Mouse (Mus musculus) limb, embryonic 11.5 days (tissue): ENCODE data around the gene Gm8897. TPM values are rescaled to one million over a fixed set of nuclear protein-coding genes. Genes with fewer than 3 reads are reported as not detected.
"Not testable (repeated sequence)": the region's sequence is repeated elsewhere in the genome, so short reads cannot be mapped to it uniquely, and the experiment has no call there.

Experiments used
- ATAC-seq: fragments of 200-750 bp; cut with Nextera tagmentation; 2 replicates; pipeline ENCODE4 v1.8.0; 2017; ENCODE audit warnings: low read depth; ENCODE audit not compliant: insufficient number of reproducible peaks, low FRiP score, low TSS enrichment
- DNase-seq: peaks from one replicate; pipeline ENCODE4 v3.0.0-alpha.2; 2015; ENCODE audit warnings: low spot score
- H3K27ac ChIP-seq: fragments of 300-500 bp; sonication (generic); replicated peaks from 2 replicates; pipeline ENCODE4 v1.5.1; 2014; ENCODE audit warnings: low read depth, mild to moderate bottlenecking, low read length
- H3K27me3 ChIP-seq: fragments of 300-500 bp; sonication (generic); 2 replicates; pipeline ENCODE4 v1.6.1; 2014; ENCODE audit warnings: mild to moderate bottlenecking, low read length, mixed read lengths; ENCODE audit not compliant: control insufficient read depth, insufficient read depth
- H3K36me3 ChIP-seq: fragments of 300-500 bp; sonication (generic); 2 replicates; pipeline ENCODE4 v1.6.1; 2014; ENCODE audit warnings: mild to moderate bottlenecking, low read length, moderate library complexity, mixed read lengths; ENCODE audit not compliant: control insufficient read depth, insufficient read depth
- H3K4me1 ChIP-seq: fragments of 300-500 bp; sonication (generic); 2 replicates; pipeline ENCODE4 v1.6.1; 2014; ENCODE audit warnings: low read length, mixed read lengths; ENCODE audit not compliant: control insufficient read depth, insufficient read depth
- H3K4me2 ChIP-seq: fragments of 300-500 bp; sonication (generic); 2 replicates; pipeline ENCODE4 v1.6.1; 2014; ENCODE audit warnings: low read depth, mild to moderate bottlenecking, moderate library complexity; ENCODE audit not compliant: severe bottlenecking
- H3K4me3 ChIP-seq: fragments of 300-500 bp; sonication (generic); 2 replicates; pipeline ENCODE4 v1.5.1; 2014; ENCODE audit warnings: low read depth, low read length
- H3K9ac ChIP-seq: fragments of 300-500 bp; sonication (generic); 2 replicates; pipeline ENCODE4 v1.6.1; 2014; ENCODE audit warnings: mild to moderate bottlenecking, low read length
- H3K9me3 ChIP-seq: fragments of 300-500 bp; sonication (generic); 2 replicates; pipeline ENCODE4 v1.6.1; 2016; ENCODE audit warnings: low read length; ENCODE audit not compliant: control insufficient read depth
- WGBS: fragments of 180-500 bp; shearing (Covaris S2); extraction: QIAGEN DNeasy Blood & Tissue Kit; methylation state at CpG from one replicate; pipeline ENCODE4 v1.1.7; 2014; 5-methylcytosine and 5-hydroxymethylcytosine counted together
- polyA plus RNA-seq: library from polyadenylated mRNA; unstranded; fragments of >200 nt; fragmentation: Nextera tagmentation; extraction: Ambion mirVana; gene quantifications from 2 replicates; pipeline ENCODE4 v1.2.1, GENCODE M21; 2014

Gene Gm8897
- polyA plus RNA-seq, result not detected in 2 replicates

DNA sequence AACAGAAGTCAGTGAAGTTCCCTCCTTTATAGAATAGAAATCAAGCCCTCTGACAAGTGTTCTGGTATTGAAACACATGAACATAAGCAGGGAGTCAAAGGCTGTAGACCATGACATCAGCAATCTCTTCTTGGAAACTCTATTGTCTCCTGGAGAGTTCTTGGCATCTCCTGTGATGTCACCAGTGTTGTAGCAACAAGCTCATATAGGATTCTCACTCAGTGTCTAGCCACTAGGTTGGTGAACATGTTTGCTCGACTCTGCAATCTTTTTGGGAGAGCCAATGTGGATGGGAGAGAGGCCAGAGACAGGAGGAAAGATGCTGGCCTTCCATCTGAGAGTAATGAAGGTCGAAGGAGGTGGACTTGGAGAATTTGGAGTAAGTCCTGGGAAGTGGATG is at the start of gene Gm8897:
Gm8897 (plus strand) TSS at position 301 of the 400 bp plus-strand sequence.
- not testable (repeated sequence) for ATAC-seq, H3K36me3 ChIP-seq, H3K4me3 ChIP-seq, H3K27ac ChIP-seq, H3K9me3 ChIP-seq, H3K4me2 ChIP-seq, H3K27me3 ChIP-seq, H3K9ac ChIP-seq, DNase-seq, H3K4me1 ChIP-seq
- 78% methylated on average over 1 of the region's 2 CpGs for WGBS

DNA sequence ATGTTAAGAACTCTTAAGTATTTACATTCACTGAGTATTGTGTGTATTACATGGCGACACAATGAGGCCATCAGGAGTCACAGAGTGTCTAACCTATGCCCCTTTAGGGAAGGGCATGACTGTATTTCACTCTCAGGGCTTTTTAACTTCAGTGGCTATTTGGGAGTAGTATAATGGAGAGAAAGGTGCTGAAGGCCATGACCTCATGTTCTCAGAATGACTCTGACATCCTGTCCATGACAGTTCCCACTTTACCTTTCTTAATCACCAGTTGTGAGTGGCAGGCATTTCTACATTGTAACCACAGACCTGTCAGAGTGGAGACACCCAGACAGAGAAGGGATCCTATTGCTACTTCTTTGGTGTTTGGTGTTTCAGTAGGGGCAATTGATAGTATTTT is 473 bp downstream of the Gm8897 start:
- ATAC-seq, H3K27ac ChIP-seq: not testable (repeated sequence)
- WGBS, result 67% methylated on average over 1 of the region's 1 CpGs

More for the DNA sequence above, 473 bp downstream of the Gm8897 start:
- DNase-seq, H3K36me3 ChIP-seq, H3K9me3 ChIP-seq, H3K4me1 ChIP-seq, H3K9ac ChIP-seq, H3K4me2 ChIP-seq, H3K27me3 ChIP-seq, H3K4me3 ChIP-seq: not testable (repeated sequence)

Other genes starting within 250 kb of the Gm8897 start
- not detected in 2 replicates for gene Gm5861, start 233.3 kb upstream of the Gm8897 start, polyA plus RNA-seq
- not detected in 2 replicates for gene Gm8890, start 160.4 kb upstream of the Gm8897 start, polyA plus RNA-seq
- gene Speer1, start 74.9 kb upstream of the Gm8897 start, polyA plus RNA-seq, result not detected in 2 replicates
- gene Gm8906, start 86.3 kb downstream of the Gm8897 start, polyA plus RNA-seq, result not detected in 2 replicates
- gene Gm6460, start 178.5 kb downstream of the Gm8897 start, polyA plus RNA-seq, result not detected in 2 replicates